Mouse (Mus musculus) neural tube, embryonic 13.5 days (tissue): ENCODE measurements at regions not wholly inside any gene's neighbourhood (a gene's known extent, or its start where the extent isn't known, plus 50 kb on each side); places are given as distances from the start of the nearest gene placed in this dataset.

Experiments
- ATAC-seq: fragments of 200-750 bp; cut with Nextera tagmentation; 2 replicates; pipeline ENCODE4 v1.8.0; 2017; ENCODE audit warnings: low read depth, mild to moderate bottlenecking, moderate TSS enrichment, moderate library complexity
- H3K27ac ChIP-seq: fragments of 300-500 bp; sonication (generic); replicated peaks from 2 replicates; pipeline ENCODE4 v1.5.1; 2015; ENCODE audit warnings: moderate library complexity, mild to moderate bottlenecking, inconsistent platforms
- H3K27me3 ChIP-seq: fragments of 300-500 bp; sonication (generic); 2 replicates; pipeline ENCODE4 v1.6.1; 2015; ENCODE audit warnings: mild to moderate bottlenecking, inconsistent platforms
- H3K36me3 ChIP-seq: fragments of 300-500 bp; sonication (generic); 2 replicates; pipeline ENCODE4 v1.6.1; 2015; ENCODE audit warnings: mild to moderate bottlenecking, inconsistent platforms
- H3K4me1 ChIP-seq: fragments of 300-500 bp; sonication (generic); replicated peaks from 2 replicates; pipeline ENCODE4 v1.6.1; 2015; ENCODE audit warnings: inconsistent platforms
- H3K4me2 ChIP-seq: fragments of 300-500 bp; sonication (generic); 2 replicates; pipeline ENCODE4 v1.6.1; 2015; ENCODE audit warnings: inconsistent platforms, mild to moderate bottlenecking, moderate library complexity
- H3K4me3 ChIP-seq: fragments of 300-500 bp; sonication (generic); 2 replicates; pipeline ENCODE4 v1.5.1; 2015; ENCODE audit warnings: mild to moderate bottlenecking, inconsistent platforms
- H3K9ac ChIP-seq: fragments of 300-500 bp; sonication (generic); 2 replicates; pipeline ENCODE4 v1.6.1; 2015; ENCODE audit warnings: moderate library complexity, mild to moderate bottlenecking, inconsistent platforms
- H3K9me3 ChIP-seq: fragments of 300-500 bp; sonication (generic); 2 replicates; pipeline ENCODE4 v1.6.1; 2016; ENCODE audit warnings: inconsistent platforms
- WGBS: fragments of 180-500 bp; shearing (Covaris S2); methylation state at CpG from one replicate; pipeline ENCODE4 v1.1.7; 2015; 5-methylcytosine and 5-hydroxymethylcytosine counted together

GRCm38 (mm10) chr3:130877981-130878380 lies 147.8 kb upstream of the Rpl34 start:
- Histone ChIP-seq H3K27me3 (no peaks in the 10 kb centered on the region), H3K4me1 (no peaks in the 10 kb centered on the region), H3K27ac (no peak overlapping the region), H3K36me3 (no peaks in the 10 kb centered on the region), H3K9me3 (no peaks in the 10 kb centered on the region), H3K9ac (no peak overlapping the region), H3K4me2 (no peak overlapping the region), H3K4me3 (no peak overlapping the region)
- 89% methylated on average over 5 of the region's 5 CpGs for WGBS
- no peak for ATAC-seq

- Histone ChIP-seq H3K9me3 (no peaks in the 10 kb centered on the region), H3K9ac (no peak overlapping the region), H3K4me2 (no peak overlapping the region), H3K27me3 (no peaks in the 10 kb centered on the region), H3K4me3 (no peak overlapping the region), H3K27ac (no peak overlapping the region), H3K4me1 (no peaks in the 10 kb centered on the region), H3K36me3 (no peaks in the 10 kb centered on the region)
- ATAC-seq = no peak
- WGBS = 85% methylated on average over 11 of the region's 11 CpGs
These were observed 143.5 kb upstream of the Rpl34 start for GRCm38 (mm10) chr3:130873745-130874144.

DNA sequence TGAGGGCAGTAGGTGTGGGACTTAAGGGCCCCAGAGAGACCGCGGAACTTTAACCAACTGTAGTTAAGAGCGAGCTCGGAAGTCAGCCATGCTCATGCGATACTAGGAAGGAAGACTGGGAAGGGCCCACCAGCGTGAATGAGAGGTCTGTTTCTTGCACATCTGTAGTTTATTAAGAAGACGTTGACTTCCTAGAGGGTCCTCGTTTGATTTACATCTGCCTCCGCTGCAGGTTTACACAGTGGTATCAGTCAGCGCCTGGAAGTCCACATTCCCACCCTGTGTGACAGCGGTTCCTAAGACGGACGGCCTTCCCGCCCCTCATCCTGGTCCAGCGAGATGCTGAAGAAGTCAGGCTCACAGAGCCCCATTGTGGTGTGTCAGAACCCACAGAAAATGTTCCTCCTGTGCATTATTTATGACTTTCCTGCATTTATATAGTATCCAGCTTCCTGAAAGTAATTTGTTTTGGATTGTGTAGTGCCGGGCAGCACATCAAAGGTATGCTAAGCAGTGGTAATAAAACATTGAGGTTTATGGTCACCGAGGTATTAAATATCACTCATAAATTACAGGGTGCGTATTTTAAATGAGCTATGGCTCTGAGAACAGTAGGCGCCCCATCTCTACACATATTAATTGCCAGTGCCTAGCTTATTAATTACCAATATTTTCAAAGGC lies 136.9 kb upstream of the Rpl34 start:
- H3K4me2 ChIP-seq = no peak overlapping the region
- WGBS = 47% methylated on average over 19 of the region's 19 CpGs
- H3K4me3 ChIP-seq = no peak overlapping the region
- H3K27me3 ChIP-seq = no peaks in the 10 kb centered on the region
- peak; percentile 69 for ATAC-seq
- H3K9ac ChIP-seq = no peak overlapping the region
- H3K36me3 ChIP-seq = no peaks in the 10 kb centered on the region
- no peaks in the 10 kb centered on the region for H3K9me3 ChIP-seq
- peaks cover 6% of the 10 kb centered on the region for H3K4me1 ChIP-seq
- no peak overlapping the region for H3K27ac ChIP-seq

GRCm38 (mm10) chr3:130864783-130865182 lies 134.6 kb upstream of the Rpl34 start:
- Histone ChIP-seq H3K27ac (no peak overlapping the region), H3K36me3 (no peaks in the 10 kb centered on the region), H3K4me3 (no peak overlapping the region), H3K9me3 (no peaks in the 10 kb centered on the region), H3K9ac (no peak overlapping the region), H3K4me1 (peaks cover 6% of the 10 kb centered on the region), H3K4me2 (no peak overlapping the region), H3K27me3 (no peaks in the 10 kb centered on the region)
- 79% methylated on average over 1 of the region's 1 CpGs for WGBS
- no peak for ATAC-seq

- H3K9me3 ChIP-seq = no peaks in the 10 kb centered on the region
- no peaks in the 10 kb centered on the region for H3K27me3 ChIP-seq
- no peak for ATAC-seq
- H3K9ac ChIP-seq = no peak overlapping the region
- H3K27ac ChIP-seq = no peak overlapping the region
- no peak overlapping the region for H3K4me2 ChIP-seq
- peaks cover 6% of the 10 kb centered on the region for H3K4me1 ChIP-seq
- 96% methylated on average over 5 of the region's 5 CpGs for WGBS
- H3K4me3 ChIP-seq = no peak overlapping the region
- H3K36me3 ChIP-seq = no peaks in the 10 kb centered on the region
These were observed 133.2 kb upstream of the Rpl34 start for GRCm38 (mm10) chr3:130863376-130863775.

DNA sequence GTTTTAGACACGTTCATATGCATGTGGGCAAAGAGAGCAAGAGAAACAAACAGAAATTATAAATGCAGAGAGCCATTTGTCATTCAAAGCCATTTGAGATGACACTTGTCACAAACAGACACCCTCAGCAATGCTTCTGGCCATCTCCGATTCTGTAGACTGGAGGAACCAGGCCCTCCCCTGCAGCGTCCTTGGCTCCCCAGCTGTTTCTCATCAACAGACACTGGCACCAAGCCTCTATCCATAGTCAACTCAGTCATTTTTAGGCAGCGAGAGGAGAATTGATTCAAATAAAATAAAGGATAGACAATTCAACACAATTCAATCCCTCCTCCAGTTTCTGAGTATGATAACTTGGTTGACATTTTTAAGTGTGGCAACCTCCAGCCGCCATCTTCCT lies 130.1 kb upstream of the Rpl34 start:
- H3K9me3 ChIP-seq = no peaks in the 10 kb centered on the region
- H3K4me3 ChIP-seq = no peak overlapping the region
- 89% methylated on average over 5 of the region's 5 CpGs for WGBS
- H3K4me1 ChIP-seq = no peaks in the 10 kb centered on the region
- no peak for ATAC-seq
- H3K36me3 ChIP-seq = no peaks in the 10 kb centered on the region
- H3K27ac ChIP-seq = no peak overlapping the region
- no peak overlapping the region for H3K4me2 ChIP-seq
- H3K27me3 ChIP-seq = no peaks in the 10 kb centered on the region
- H3K9ac ChIP-seq = no peak overlapping the region

DNA sequence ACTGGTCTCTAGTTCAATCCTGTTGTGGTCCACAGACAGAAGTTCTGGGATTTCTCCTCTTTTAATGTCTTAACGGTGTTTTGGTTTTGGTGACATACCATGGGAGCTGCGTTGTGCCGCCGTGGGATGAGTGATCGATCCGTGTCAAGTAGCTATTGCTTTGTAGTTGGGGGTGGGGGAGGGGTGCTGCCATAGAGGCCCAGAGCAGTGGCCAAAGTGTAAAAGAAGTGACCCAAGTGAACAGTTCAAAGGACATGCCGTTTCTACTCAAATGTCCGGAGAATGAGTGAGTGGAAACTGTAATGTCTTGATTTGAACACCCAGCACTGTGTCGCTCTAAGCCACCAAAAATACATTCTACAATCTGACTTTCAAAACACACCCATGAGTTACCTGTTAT lies 123.7 kb upstream of the Rpl34 start:
- Histone ChIP-seq H3K4me1 (no peaks in the 10 kb centered on the region), H3K4me2 (no peak overlapping the region), H3K27me3 (no peaks in the 10 kb centered on the region), H3K9ac (no peak overlapping the region), H3K27ac (no peak overlapping the region), H3K4me3 (no peak overlapping the region), H3K36me3 (no peaks in the 10 kb centered on the region), H3K9me3 (no peaks in the 10 kb centered on the region)
- 86% methylated on average over 9 of the region's 9 CpGs for WGBS
- no peak for ATAC-seq

- WGBS = 67% methylated on average over 5 of the region's 5 CpGs
- Histone ChIP-seq H3K4me1 (no peaks in the 10 kb centered on the region), H3K27ac (no peak overlapping the region), H3K9me3 (no peaks in the 10 kb centered on the region), H3K27me3 (no peaks in the 10 kb centered on the region), H3K4me2 (no peak overlapping the region), H3K36me3 (no peaks in the 10 kb centered on the region), H3K4me3 (no peak overlapping the region), H3K9ac (no peak overlapping the region)
- ATAC-seq = no peak
These were observed 120.6 kb upstream of the Rpl34 start for GRCm38 (mm10) chr3:130850766-130851308.

- no peak for ATAC-seq
- 89% methylated on average over 1 of the region's 1 CpGs for WGBS
- H3K4me3 ChIP-seq = no peak overlapping the region
- H3K27me3 ChIP-seq = no peaks in the 10 kb centered on the region
- H3K27ac ChIP-seq = no peak overlapping the region
- no peak overlapping the region for H3K9ac ChIP-seq
- H3K4me2 ChIP-seq = no peak overlapping the region
- H3K36me3 ChIP-seq = no peaks in the 10 kb centered on the region
- H3K4me1 ChIP-seq = no peaks in the 10 kb centered on the region
- no peaks in the 10 kb centered on the region for H3K9me3 ChIP-seq
These were observed 111.6 kb upstream of the Rpl34 start for GRCm38 (mm10) chr3:130841755-130842154.

DNA sequence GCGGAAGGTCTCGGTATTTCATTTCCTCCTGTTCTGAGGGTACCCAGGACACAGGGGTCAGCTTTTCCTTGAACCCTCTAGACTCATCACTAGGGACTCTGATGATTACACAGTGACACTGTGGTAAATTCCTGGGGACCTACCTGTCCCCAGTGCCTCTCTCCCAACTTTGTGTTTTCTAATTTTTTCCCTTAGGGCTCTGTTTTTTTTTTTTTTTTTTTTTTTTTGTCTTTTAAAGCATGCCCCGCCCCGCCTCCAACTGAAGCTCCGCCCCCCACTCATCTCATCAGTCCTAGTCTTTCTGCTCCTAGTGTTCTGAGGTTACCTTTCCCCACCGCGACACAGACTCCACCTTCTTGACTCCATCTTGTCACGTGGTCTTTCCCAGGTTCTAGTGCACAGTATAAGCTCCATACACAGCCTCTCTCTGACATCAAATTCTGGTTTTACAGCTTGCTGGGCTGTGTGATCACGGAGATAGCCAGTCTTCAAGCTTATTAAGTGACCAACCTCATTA lies 109.8 kb upstream of the Rpl34 start:
- no peak for ATAC-seq
- Histone ChIP-seq H3K4me2 (no peak overlapping the region), H3K9ac (no peak overlapping the region), H3K4me1 (no peaks in the 10 kb centered on the region), H3K36me3 (no peaks in the 10 kb centered on the region), H3K27me3 (no peaks in the 10 kb centered on the region), H3K4me3 (no peak overlapping the region), H3K27ac (no peak overlapping the region), H3K9me3 (no peaks in the 10 kb centered on the region)
- WGBS = 84% methylated on average over 9 of the region's 9 CpGs

- no peak overlapping the region for H3K9ac ChIP-seq
- no peak overlapping the region for H3K4me3 ChIP-seq
- H3K36me3 ChIP-seq = no peaks in the 10 kb centered on the region
- WGBS = 87% methylated on average over 19 of the region's 19 CpGs
- ATAC-seq = no peak
- no peaks in the 10 kb centered on the region for H3K9me3 ChIP-seq
- H3K4me1 ChIP-seq = no peaks in the 10 kb centered on the region
- no peak overlapping the region for H3K27ac ChIP-seq
- H3K27me3 ChIP-seq = no peaks in the 10 kb centered on the region
- no peak overlapping the region for H3K4me2 ChIP-seq
These were observed 108.6 kb upstream of the Rpl34 start for GRCm38 (mm10) chr3:130838626-130839422.

- no peaks in the 10 kb centered on the region for H3K36me3 ChIP-seq
- H3K4me1 ChIP-seq = no peaks in the 10 kb centered on the region
- H3K9me3 ChIP-seq = no peaks in the 10 kb centered on the region
- no peak overlapping the region for H3K4me2 ChIP-seq
- H3K27ac ChIP-seq = no peak overlapping the region
- no peak overlapping the region for H3K9ac ChIP-seq
- no peaks in the 10 kb centered on the region for H3K27me3 ChIP-seq
- H3K4me3 ChIP-seq = no peak overlapping the region
- WGBS = 68% methylated on average over 5 of the region's 5 CpGs
- ATAC-seq = no peak
These were observed 103.5 kb upstream of the Rpl34 start for GRCm38 (mm10) chr3:130833722-130834121.
